Mouse (Mus musculus) forelimb bud, embryonic 11.5 days (tissue): ENCODE measurements around the gene Csnk2b.

ENCODE experiments used
- DNase-seq: peaks from one replicate; pipeline ENCODE4 v3.0.0-alpha.2; 2012; ENCODE audit warnings: low read depth, low spot score

The Csnk2b gene

GRCm38 (mm10) chr17:35088825-35089644, 32.8 kb downstream of the Csnk2b start, which contains the start of gene Abhd16a:
TSS of gene Abhd16a (plus strand) at chr17:35089263.
- DNase-seq: peak; percentile 91

- DNase-seq: no peak
These were observed 33.7 kb downstream of the Csnk2b start for GRCm38 (mm10) chr17:35088151-35088550.

- DNase-seq: no peak
These were observed 36.5 kb downstream of the Csnk2b start, which contains the start of gene Ly6g6f for GRCm38 (mm10) chr17:35085208-35085865. TSS of gene Ly6g6f (minus strand) at chr17:35085610.

GRCm38 (mm10) chr17:35083929-35084497, 37.8 kb downstream of the Csnk2b start:
- DNase-seq: no peak

- DNase-seq: no peak
These were observed 38.8 kb downstream of the Csnk2b start for GRCm38 (mm10) chr17:35082841-35083576.

GRCm38 (mm10) chr17:35080710-35081109, 41.1 kb downstream of the Csnk2b start:
- no peak for DNase-seq

- DNase-seq: no peak
These were observed 41.6 kb downstream of the Csnk2b start for GRCm38 (mm10) chr17:35080248-35080647.

GRCm38 (mm10) chr17:35079778-35080177, 42.1 kb downstream of the Csnk2b start:
- DNase-seq: no peak

GRCm38 (mm10) chr17:35077786-35078233, 44.0 kb downstream of the Csnk2b start, which contains the start of gene Ly6g6d:
TSS of gene Ly6g6d (minus strand) at chr17:35078065.
- no peak for DNase-seq

- no peak for DNase-seq
These were observed 44.6 kb downstream of the Csnk2b start for GRCm38 (mm10) chr17:35077285-35077684.

- no peak for DNase-seq
These were observed 45.2 kb downstream of the Csnk2b start, which contains the start of gene Ly6g6e for GRCm38 (mm10) chr17:35076507-35077176. TSS of gene Ly6g6e (plus strand) at chr17:35076902.

- no peak for DNase-seq
These were observed 47.8 kb downstream of the Csnk2b start for GRCm38 (mm10) chr17:35074097-35074496.

- DNase-seq: no peak
These were observed 50.4 kb downstream of the Csnk2b start for GRCm38 (mm10) chr17:35071454-35071853.

GRCm38 (mm10) chr17:35070556-35071229, 51.2 kb downstream of the Csnk2b start:
- DNase-seq: no peak

GRCm38 (mm10) chr17:35068213-35068914, 53.5 kb downstream of the Csnk2b start:
- no peak for DNase-seq
